Mouse (Mus musculus) layer of hippocampus, postnatal 10 days (tissue): Measurements from ENCODE around the gene Nsfl1c. TPM values are rescaled to one million over a fixed set of nuclear protein-coding genes. Genes with fewer than 3 reads are reported as not detected.
"Not testable (repeated sequence)": the region's sequence is repeated elsewhere in the genome, so short reads cannot be mapped to it uniquely, and the experiment has no call there.

ENCODE experiments used
- DNase-seq, 2 experiments: peaks; one replicate each; pipeline ENCODE4 v3.0.0; 2021; ENCODE audit warnings: low spot score in 2 of 2
- long read RNA-seq: library from polyadenylated mRNA; stranded (forward); transcript quantifications from one replicate; pipeline ENCODE4 v2.0.0, GENCODE M21; 2023
- total RNA-seq, 2 experiments: library from RNA; stranded (reverse); gene quantifications; 2 replicates each; pipeline ENCODE4 v1.2.3; 2021

The Nsfl1c gene
- 100 to 1,000 TPM; 145 to 156 TPM for total RNA-seq
- long read RNA-seq, transcript Nsfl1c-201 (9 exons, 1,364 nt): major isoform, 158 of 176 reads
- long read RNA-seq, partial matches to known transcripts: 4 of 176 reads
- long read RNA-seq, other reads (novel, unspliced or antisense): 11 of 176 reads

GRCm38 (mm10) chr2:151494035-151494803 lies at the start of gene Nsfl1c:
Gene Nsfl1c, plus strand, starts transcription at chr2:151494182.
- peak; percentile 99 for DNase-seq

- DNase-seq: not testable (repeated sequence)
Measured at GRCm38 (mm10) chr2:151476053-151476452, 17.9 kb upstream of the Nsfl1c start, which contains the start of gene 4921509C19Rik. Gene 4921509C19Rik, minus strand, starts transcription at chr2:151476153.

GRCm38 (mm10) chr2:151486496-151486895 lies 7.5 kb upstream of the Nsfl1c start:
- DNase-seq: no peak

- no peak for DNase-seq
Measured at GRCm38 (mm10) chr2:151498358-151498757, 4.4 kb downstream of the Nsfl1c start.

GRCm38 (mm10) chr2:151500442-151501007 lies 6.5 kb downstream of the Nsfl1c start:
- DNase-seq: no peak

GRCm38 (mm10) chr2:151504226-151504625 lies 10.2 kb downstream of the Nsfl1c start:
- DNase-seq: no peak

DNA sequence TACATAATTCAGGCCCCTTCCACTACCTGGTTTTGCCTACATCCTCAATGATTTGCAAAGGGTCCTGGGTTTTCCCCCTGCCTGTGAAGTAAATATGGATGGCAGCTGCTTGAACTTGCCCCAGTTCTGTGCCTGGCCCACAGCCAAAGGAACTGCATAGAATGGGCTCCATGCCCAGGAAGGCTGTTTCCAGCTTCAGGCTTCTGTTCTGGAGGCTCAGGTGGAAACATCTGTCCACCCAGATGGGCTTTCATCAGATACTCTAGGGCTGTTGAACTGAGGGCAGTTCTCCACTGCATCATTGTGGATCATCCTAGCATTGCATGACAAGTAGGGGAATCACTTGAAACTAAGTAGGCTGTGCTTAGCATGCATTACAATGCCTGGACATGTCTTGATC lies 18.2 kb downstream of the Nsfl1c start:
- peak; percentile 38 to 49 for DNase-seq

DNA sequence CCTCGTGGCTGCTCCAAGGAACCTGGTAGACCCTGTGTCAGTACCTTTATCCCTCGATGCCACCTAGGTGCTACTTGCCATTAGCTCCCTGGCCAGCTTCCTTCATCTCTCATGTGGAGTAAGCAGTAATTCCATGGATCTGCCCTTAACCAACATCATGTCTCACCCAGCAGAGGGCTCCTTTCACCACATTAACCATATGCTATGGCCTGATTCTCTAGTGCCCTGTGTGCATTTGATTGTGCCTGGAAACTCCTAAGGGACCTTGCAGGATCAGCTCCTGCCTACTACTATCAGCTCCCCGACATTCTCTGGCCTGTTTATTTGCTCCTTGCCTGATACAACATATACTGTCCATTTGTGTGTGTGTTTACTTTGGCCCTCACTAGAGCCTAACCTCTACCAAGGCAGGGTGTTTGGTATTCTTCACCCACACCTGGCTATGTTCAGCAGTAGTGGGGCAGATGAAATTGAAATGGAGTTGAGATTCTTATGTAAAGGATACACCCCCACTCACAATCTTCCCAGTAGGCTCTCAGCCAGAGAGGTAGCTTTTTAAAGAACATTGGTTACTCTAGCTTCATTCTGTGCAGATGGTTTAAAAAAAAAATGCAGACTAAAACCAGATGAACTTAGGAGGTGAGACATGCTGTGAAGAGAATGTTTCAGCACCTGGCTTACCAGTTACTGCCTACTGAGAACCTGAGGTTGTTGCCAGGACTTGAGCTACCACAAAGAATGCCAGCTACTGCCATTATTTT lies 19.7 kb downstream of the Nsfl1c start:
- no peak for DNase-seq

DNA sequence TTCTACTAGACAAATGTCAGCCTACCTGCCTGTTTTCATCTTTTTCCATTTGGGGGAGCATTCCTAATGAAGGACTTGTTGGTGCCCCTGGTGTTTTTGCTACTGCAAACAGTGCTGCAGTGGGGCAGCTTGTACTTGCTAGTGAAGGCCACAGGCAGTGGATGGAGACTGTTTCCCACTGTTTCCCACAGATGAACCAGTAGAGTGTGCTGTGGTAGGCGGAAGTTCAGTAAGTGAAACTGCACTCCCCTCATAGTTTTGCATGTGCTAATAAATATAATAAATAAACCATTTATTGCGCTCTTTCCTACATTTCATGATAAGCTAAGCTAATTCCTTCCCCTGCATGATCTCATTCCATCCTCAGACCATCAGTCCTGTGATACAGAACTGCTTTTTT lies 25.0 kb downstream of the Nsfl1c start:
- no peak for DNase-seq

DNA sequence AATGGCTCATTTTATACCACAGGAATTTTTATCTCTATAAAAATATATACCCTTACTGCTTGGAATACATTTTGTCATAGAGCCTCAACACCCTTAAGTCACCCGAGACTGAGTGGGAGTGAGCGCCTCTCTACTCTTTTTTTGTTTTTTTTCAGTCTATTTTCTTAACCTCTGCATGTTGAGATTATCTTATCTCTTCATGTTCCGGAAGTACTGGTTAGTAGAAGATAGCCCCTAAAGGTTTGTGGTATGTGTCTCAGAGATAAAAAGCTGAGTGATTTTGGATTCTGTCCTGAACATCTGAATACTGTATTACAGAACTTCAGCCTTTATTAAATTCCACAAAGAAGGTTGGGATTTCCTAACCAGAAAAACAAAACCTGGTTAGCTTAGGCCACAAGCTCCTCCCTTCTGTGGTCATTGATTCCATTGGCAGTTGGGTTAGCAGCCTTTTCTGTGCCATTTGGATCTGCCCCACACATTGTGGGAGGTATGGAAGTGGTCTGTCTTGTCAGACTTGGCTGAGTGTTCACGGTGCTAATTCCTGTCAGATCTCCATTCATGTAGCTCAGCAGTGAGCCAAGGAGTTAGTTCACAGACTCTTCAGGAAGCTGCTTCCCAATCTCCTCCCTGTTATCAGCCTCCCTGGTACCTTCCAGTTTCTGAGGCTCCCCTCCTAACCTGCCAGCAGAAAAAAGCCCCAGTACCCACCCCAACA lies 30.5 kb downstream of the Nsfl1c start:
- DNase-seq: no peak

DNA sequence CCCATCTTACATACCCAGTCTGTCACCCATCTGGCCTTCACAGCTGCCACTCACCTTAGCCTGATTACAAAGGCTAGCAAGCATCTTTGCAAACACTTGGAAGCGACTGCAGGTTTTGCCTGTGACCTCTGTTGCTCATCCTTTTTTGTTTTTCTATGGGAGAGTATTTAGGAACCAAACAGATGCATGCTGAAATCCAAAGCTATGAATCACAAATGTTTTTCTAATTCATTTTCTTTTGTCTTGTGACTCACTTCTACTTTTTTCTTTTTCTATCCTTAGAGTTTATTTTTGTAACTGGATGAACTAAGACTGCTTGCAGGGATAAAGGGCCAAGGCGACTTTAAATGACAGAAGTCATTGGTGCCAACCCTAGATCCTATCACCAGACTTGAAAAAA lies 31.5 kb downstream of the Nsfl1c start:
- no peak for DNase-seq

GRCm38 (mm10) chr2:151528066-151528465 lies 34.1 kb downstream of the Nsfl1c start:
- DNase-seq: no peak

GRCm38 (mm10) chr2:151529169-151529568 lies 35.2 kb downstream of the Nsfl1c start:
- DNase-seq: no peak

GRCm38 (mm10) chr2:151530378-151531230 lies 36.6 kb downstream of the Nsfl1c start:
- DNase-seq: no peak

DNA sequence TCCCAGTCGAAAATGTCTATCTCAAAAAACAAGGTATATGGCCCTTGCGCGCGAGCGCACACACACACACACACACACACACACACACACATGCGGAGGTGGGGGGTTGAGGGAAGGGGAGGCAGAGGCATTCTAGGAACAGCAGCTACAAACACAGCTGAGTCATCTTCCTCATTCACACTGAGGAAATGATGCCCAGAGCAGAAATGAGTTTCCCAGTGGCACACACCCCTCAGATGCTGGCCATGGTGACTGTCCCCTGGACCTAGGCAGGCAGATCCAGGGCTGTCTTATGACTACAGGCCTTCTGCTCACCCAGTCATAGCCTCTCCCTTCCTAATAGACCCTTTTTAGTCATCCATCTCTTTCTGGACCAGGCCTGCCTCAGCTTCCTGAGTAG lies 39.6 kb downstream of the Nsfl1c start:
- no peak for DNase-seq

DNA sequence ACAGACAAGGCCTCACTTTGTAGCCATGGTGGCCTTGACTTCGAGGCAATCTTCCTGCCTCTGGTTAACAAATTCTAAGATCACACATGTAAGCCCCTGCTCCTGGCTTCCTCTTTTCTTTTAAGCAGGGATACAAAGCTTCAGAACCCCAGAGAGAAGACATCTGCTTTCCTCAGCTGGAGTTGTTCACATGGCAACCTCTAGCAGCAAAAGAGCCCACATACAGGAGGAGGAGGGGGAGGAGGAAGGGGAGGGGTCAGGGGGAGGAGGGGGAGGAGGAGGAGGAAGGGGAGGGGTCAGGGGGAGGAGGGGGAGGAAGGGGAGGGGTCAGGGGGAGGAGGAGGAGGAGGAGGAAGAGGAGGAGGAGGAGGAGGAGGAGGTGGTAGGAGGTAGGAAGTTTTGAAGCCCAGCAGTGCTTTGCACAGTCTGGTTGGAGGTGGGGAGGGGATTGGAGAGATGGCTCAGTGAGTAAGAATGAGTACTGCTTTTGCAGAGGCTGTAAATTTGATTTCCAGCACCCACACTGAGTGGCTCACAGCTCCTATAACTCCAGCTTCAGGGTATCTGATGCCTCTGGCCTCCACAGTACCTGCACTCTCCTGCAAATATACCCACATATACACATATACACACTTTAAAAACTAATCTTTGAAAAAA lies 42.1 kb downstream of the Nsfl1c start:
- no peak for DNase-seq

GRCm38 (mm10) chr2:151536618-151536974 lies 42.6 kb downstream of the Nsfl1c start:
- peak; percentile 36 to 54 for DNase-seq

- no peak for DNase-seq
Measured at GRCm38 (mm10) chr2:151538646-151539045, 44.7 kb downstream of the Nsfl1c start.

DNA sequence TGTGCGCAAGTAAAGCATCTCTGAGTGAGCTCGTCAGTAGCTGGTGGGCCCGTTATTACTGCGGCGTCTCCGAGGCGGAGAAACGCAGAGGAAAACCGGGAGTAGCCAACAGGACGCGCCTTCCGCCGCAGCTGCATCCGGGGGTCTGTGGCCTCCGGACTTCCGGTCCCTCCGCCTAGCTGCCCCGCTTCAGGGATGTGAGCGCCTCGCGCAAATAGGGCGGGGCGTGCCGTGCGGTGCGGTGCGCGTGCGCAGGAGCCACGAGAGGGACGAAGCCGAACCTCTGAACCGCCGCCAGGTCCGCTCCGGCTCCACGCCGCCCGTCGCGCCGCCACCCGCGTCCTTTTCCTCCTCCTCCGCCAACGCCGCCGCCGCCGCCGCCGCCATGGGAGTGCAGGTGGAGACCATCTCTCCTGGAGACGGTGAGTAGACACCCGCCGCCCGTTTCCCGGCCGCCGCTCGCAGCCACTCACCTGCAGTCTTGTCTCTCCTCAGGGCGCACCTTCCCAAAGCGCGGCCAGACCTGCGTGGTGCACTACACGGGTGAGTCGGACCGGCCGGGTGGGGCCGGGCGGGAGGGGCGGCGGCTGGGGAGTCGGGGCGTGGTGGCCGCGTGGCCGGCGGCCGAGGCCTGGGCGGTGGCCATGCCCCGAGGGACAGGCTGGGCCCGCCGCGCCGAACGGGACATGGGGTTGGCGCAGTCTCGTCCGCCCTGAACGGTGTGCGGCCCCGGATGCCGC lies 48.5 kb downstream of the Nsfl1c start, which contains the start of gene Fkbp1a:
Fkbp1a (plus strand) TSS at position 161 of the 740 bp plus-strand sequence.
- DNase-seq: peak; percentile 96 to 98
